Mouse (Mus musculus) ES-E14 (cell line): Measurements from ENCODE around the gene Mllt3.
"Not testable (repeated sequence)": the region's sequence is repeated elsewhere in the genome, so short reads cannot be mapped to it uniquely, and the experiment has no call there.

ENCODE experiments used
- CHD2 ChIP-seq: IDR thresholded peaks from 2 replicates; pipeline ENCODE4 v1.6.1; 2014; ENCODE audit warnings: mild to moderate bottlenecking, low read depth, low read length, inconsistent platforms
- HCFC1 ChIP-seq: IDR thresholded peaks from 2 replicates; pipeline ENCODE4 v1.6.1; 2012; ENCODE audit warnings: low read length, inconsistent platforms, borderline replicate concordance; ENCODE audit not compliant: insufficient read depth
- ZC3H11A ChIP-seq: IDR thresholded peaks from 2 replicates; pipeline ENCODE4 v1.6.1; 2012; ENCODE audit warnings: low read depth, mild to moderate bottlenecking, inconsistent platforms, low read length, borderline replicate concordance
- ZNF384 ChIP-seq: IDR thresholded peaks from 2 replicates; pipeline ENCODE4 v1.6.1; 2012; ENCODE audit warnings: low read depth, low read length, inconsistent platforms

DNA sequence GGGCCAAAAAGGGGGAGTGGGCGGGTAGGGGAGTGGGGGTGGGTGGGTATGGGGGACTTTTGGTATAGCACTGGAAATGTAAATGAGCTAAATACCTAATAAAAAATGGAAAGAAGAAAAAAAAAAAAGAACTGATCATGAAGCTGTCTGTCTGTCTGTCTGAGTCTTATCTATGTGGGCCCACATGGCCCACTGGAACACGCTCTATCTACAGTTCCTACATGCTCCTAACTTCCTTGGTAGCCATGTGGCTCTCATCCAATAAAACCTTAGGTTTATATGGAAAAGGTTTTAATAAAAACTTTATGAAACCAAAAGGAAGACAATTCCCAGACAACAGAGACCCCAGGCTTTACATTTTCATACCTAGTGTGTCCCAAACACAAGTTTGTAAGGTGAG is 68.3 kb downstream of the Mllt3 start:
- not testable (repeated sequence) for TF ChIP-seq ZNF384, ZC3H11A, CHD2, HCFC1
